Mouse (Mus musculus) hindbrain, embryonic 11.5 days (tissue): ENCODE results near the gene Snx9. TPM values are rescaled to one million over a fixed set of nuclear protein-coding genes. Genes with fewer than 3 reads are reported as not detected.

ENCODE experiments used
- ATAC-seq: fragments of 200-750 bp; cut with Nextera tagmentation; 2 replicates; pipeline ENCODE4 v1.8.0; 2017; ENCODE audit warnings: mild to moderate bottlenecking, moderate TSS enrichment, moderate library complexity; ENCODE audit not compliant: low FRiP score
- DNase-seq: peaks from one replicate; pipeline ENCODE4 v3.0.0-alpha.2; 2015; ENCODE audit warnings: low spot score
- H3K27ac ChIP-seq: fragments of 300-500 bp; sonication (generic); 2 replicates; pipeline ENCODE4 v1.5.1; 2014; ENCODE audit warnings: mild to moderate bottlenecking, low read depth, low read length
- H3K27me3 ChIP-seq: fragments of 300-500 bp; sonication (generic); 2 replicates; pipeline ENCODE4 v1.6.1; 2014; ENCODE audit warnings: mild to moderate bottlenecking, low read length, moderate library complexity, mixed read lengths; ENCODE audit not compliant: control insufficient read depth, insufficient read depth
- H3K36me3 ChIP-seq: fragments of 300-500 bp; sonication (generic); 2 replicates; pipeline ENCODE4 v1.6.1; 2014; ENCODE audit warnings: mild to moderate bottlenecking, low read length, moderate library complexity, mixed read lengths; ENCODE audit not compliant: control insufficient read depth, insufficient read depth
- H3K4me1 ChIP-seq: fragments of 300-500 bp; sonication (generic); replicated peaks from 2 replicates; pipeline ENCODE4 v1.6.1; 2014; ENCODE audit warnings: low read length, mixed read lengths; ENCODE audit not compliant: control insufficient read depth, insufficient read depth
- H3K4me2 ChIP-seq: fragments of 300-500 bp; sonication (generic); replicated peaks from 2 replicates; pipeline ENCODE4 v1.6.1; 2014; ENCODE audit warnings: mild to moderate bottlenecking, low read depth, low read length
- H3K4me3 ChIP-seq: fragments of 300-500 bp; sonication (generic); 2 replicates; pipeline ENCODE4 v1.5.1; 2014; ENCODE audit warnings: low read depth, low read length
- H3K9ac ChIP-seq: fragments of 300-500 bp; sonication (generic); 2 replicates; pipeline ENCODE4 v1.6.1; 2014; ENCODE audit warnings: low read depth, low read length
- H3K9me3 ChIP-seq: fragments of 300-500 bp; sonication (generic); 2 replicates; pipeline ENCODE4 v1.6.1; 2016; ENCODE audit warnings: low read length; ENCODE audit not compliant: control insufficient read depth
- WGBS: fragments of 180-500 bp; shearing (Covaris S2); extraction: QIAGEN DNeasy Blood & Tissue Kit; methylation state at CpG from one replicate; pipeline ENCODE4 v1.1.7; 2014; 5-methylcytosine and 5-hydroxymethylcytosine counted together
- polyA plus RNA-seq: library from polyadenylated mRNA; unstranded; fragments of >200 nt; fragmentation: Nextera tagmentation; extraction: Ambion mirVana; gene quantifications from 2 replicates; pipeline ENCODE4 v1.2.1, GENCODE M21; 2014

Gene Snx9
- polyA plus RNA-seq, 1 experiment from 2014 or later = 22.5 TPM

GRCm38 (mm10) chr17:5846101-5846500 is 5.0 kb downstream of the Snx9 start:
- no peak for DNase-seq
- Histone ChIP-seq H3K36me3 (no peaks in the 10 kb centered on the region), H3K4me1 (peaks cover 5% of the 10 kb centered on the region; the same call in 1 of the 2 replicates), H3K4me2 (no peak overlapping the region), H3K27me3 (no peaks in the 10 kb centered on the region), H3K4me3 (no peak overlapping the region), H3K9me3 (no peaks in the 10 kb centered on the region), H3K9ac (no peak overlapping the region), H3K27ac (no peak overlapping the region)
- 50% methylated on average over 8 of the region's 8 CpGs for WGBS
- 0 out of 2 replicates have a peak, but pooled peaks have one; percentile 11 for ATAC-seq

DNA sequence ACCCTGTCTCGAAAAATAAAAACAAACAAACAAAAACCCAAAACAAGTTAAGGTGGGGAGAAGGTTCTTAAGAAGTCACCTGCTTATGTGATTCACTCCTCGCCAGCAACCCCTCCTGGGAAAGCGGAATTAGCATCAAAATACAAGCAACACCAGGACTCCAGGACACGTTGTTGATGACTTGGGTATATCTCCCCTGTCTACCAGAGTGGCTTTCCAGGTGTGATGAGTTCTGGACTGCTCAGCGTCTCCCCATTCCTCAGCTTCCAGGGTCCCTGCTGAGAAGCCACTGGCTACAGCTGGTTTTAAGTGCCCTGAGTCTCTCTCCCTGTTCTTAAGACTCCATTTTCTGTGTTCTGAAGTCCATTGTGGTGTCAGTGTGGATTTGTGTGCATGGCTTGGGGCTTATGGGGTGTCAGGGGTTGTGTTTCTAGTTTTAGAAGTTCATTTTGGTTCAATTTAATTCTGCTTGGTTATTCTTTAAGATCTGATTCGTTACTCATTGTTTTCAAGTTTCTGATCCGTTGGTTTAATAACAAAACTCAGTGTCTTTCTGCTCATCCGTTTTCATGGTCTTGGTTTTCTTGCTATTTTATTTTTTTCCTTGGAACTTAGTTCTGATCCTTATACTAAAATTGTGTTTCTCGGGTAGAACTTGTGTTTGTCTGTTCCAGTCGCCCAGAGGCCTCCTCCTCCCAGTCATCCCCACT is 7.7 kb downstream of the Snx9 start:
- WGBS = 62% methylated on average over 10 of the region's 10 CpGs
- ATAC-seq = no peak
- H3K36me3 ChIP-seq = no peaks in the 10 kb centered on the region
- H3K4me3 ChIP-seq = no peak overlapping the region
- no peaks in the 10 kb centered on the region for H3K27me3 ChIP-seq
- peak overlapping the region; percentile 33; the same call in 1 of the 2 replicates for H3K9ac ChIP-seq
- no peak for DNase-seq
- peaks cover 5% of the 10 kb centered on the region; the same call in 1 of the 2 replicates for H3K4me1 ChIP-seq
- peak overlapping the region; percentile 27; the same call in 1 of the 2 replicates for H3K4me2 ChIP-seq
- H3K27ac ChIP-seq = no peak overlapping the region
- no peaks in the 10 kb centered on the region for H3K9me3 ChIP-seq

DNA sequence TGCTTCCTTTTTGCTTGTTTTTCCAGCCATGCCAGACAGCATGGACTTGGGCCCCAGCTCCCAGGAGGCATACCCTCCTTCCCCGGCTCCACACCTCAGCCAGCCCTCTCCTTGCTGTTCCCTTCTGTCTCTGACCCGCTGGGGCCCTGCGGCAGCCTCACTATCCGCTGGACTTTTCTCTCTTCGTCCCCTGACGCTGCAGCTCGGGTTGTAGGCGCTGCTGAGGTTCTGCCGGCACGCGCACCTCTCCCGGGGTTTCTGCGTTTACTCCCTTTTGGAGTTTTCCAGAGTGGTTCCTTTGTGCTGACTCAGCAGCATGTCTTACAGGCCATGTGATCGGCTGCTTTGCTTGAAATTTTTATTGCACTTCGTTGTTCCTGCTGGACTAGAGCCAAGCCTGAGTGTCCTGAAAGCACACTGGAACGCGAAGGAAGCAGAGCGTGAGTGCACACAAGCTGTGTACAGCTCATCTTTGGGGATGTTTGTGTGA is 8.3 kb downstream of the Snx9 start:
- no peak overlapping the region for H3K4me3 ChIP-seq
- 0 out of 2 replicates have a peak overlapping the region, but pooled peaks have one; percentile 39 for H3K27ac ChIP-seq
- ATAC-seq = 0 out of 2 replicates have a peak, but pooled peaks have one; percentile 30

GRCm38 (mm10) chr17:5850031-5850430 is 8.9 kb downstream of the Snx9 start:
- WGBS = 97% methylated on average over 3 of the region's 3 CpGs

More for the DNA sequence above, 8.3 kb downstream of the Snx9 start:
- peak; percentile 43 for DNase-seq
- H3K4me2 ChIP-seq = peak overlapping the region; percentile 27
- no peaks in the 10 kb centered on the region for H3K9me3 ChIP-seq
- H3K4me1 ChIP-seq = peaks cover 5% of the 10 kb centered on the region; the same call in 1 of the 2 replicates
- H3K9ac ChIP-seq = peak overlapping the region; percentile 33; the same call in 1 of the 2 replicates
- no peaks in the 10 kb centered on the region for H3K36me3 ChIP-seq
- WGBS = 32% methylated on average over 18 of the region's 18 CpGs
- H3K27me3 ChIP-seq = no peaks in the 10 kb centered on the region

DNA sequence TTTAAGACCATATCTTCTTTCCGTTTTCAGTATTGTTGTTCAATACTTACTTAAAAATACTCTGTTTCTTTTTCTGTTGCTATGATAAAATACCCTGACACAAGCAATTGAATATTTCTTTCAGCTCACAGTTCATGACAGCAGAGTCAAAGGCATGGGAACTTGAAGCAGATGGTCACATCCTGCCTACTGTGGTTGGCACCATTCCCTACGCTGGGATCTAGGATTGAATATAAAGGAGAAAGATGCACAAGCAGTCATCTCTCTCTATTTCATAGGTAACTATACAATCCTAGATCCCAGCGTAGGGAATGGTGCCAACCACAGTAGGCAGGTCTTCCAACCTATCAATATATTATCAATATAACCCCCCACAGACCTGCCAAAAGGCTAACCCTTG is 9.3 kb downstream of the Snx9 start:
- ATAC-seq = no peak
- no peak for DNase-seq
- no peak overlapping the region for H3K4me2 ChIP-seq
- WGBS = 100% methylated on average over 3 of the region's 3 CpGs
- H3K9ac ChIP-seq = no peak overlapping the region
- peaks cover 5% of the 10 kb centered on the region; the same call in 1 of the 2 replicates for H3K4me1 ChIP-seq
- no peaks in the 10 kb centered on the region for H3K36me3 ChIP-seq
- H3K9me3 ChIP-seq = no peaks in the 10 kb centered on the region
- H3K4me3 ChIP-seq = no peak overlapping the region
- H3K27me3 ChIP-seq = no peaks in the 10 kb centered on the region
- H3K27ac ChIP-seq = no peak overlapping the region

More at GRCm38 (mm10) chr17:5850031-5850430, 8.9 kb downstream of the Snx9 start:
- no peak overlapping the region for H3K4me3 ChIP-seq
- no peak overlapping the region for H3K4me2 ChIP-seq
- DNase-seq (no peak), ATAC-seq (no peak)
- H3K27me3 ChIP-seq = no peaks in the 10 kb centered on the region
- H3K9ac ChIP-seq = no peak overlapping the region
- H3K4me1 ChIP-seq = peaks cover 5% of the 10 kb centered on the region; the same call in 1 of the 2 replicates
- no peaks in the 10 kb centered on the region for H3K36me3 ChIP-seq
- no peaks in the 10 kb centered on the region for H3K9me3 ChIP-seq
- no peak overlapping the region for H3K27ac ChIP-seq

DNA sequence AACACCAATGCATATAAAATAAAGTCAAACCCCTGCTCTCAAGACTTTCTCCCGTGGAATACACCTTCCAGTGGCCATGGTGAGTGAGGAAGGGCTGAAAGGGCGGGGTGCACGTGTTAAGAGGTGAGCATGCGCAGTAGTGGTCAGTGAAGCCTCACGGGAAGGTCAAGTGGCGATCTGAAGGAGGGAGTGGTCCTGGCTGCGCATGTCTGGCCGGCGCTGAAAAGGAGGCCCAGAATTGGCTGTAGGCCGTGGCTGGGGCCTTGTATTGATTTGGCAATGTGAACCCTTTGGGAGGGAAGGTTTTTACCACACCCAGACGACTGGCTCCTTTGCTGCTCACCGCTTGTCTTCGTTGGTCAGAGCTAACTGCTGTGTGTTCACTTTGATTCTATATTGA is 12.8 kb downstream of the Snx9 start:
- DNase-seq = no peak
- H3K9me3 ChIP-seq = no peaks in the 10 kb centered on the region
- no peak overlapping the region for H3K9ac ChIP-seq
- H3K4me2 ChIP-seq = no peak overlapping the region
- no peak for ATAC-seq
- no peaks in the 10 kb centered on the region for H3K27me3 ChIP-seq
- peaks cover 3% of the 10 kb centered on the region; the same call in 1 of the 2 replicates for H3K4me1 ChIP-seq
- no peak overlapping the region for H3K27ac ChIP-seq
- H3K36me3 ChIP-seq = no peaks in the 10 kb centered on the region
- 95% methylated on average over 13 of the region's 13 CpGs for WGBS
- no peak overlapping the region for H3K4me3 ChIP-seq

GRCm38 (mm10) chr17:5855560-5855959 is 14.4 kb downstream of the Snx9 start:
- DNase-seq (no peak), ATAC-seq (no peak)
- H3K36me3 ChIP-seq = no peaks in the 10 kb centered on the region
- no peaks in the 10 kb centered on the region for H3K4me1 ChIP-seq
- no peak overlapping the region for H3K9ac ChIP-seq
- no peak overlapping the region for H3K4me3 ChIP-seq
- no peaks in the 10 kb centered on the region for H3K27me3 ChIP-seq
- no peak overlapping the region for H3K4me2 ChIP-seq
- H3K9me3 ChIP-seq = no peaks in the 10 kb centered on the region
- H3K27ac ChIP-seq = no peak overlapping the region

DNA sequence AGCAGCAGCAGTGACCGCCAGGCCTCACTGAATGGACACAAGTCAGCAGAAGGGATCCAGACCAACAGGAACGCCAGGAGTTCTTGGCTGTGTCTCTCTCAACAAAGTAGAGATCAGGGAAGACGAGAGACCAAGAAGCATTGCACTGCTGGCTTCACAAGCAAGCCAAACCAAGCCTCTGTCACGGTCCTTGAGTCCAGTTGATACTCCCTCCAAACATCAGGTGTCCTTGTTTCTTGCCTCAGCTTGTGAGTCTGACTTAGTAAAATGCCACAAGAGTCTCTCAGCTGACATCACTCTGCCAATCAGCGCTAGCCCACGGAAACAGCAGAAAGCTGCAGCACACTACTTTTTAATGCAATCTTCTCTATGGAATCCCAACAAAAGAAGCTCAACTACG is 15.3 kb downstream of the Snx9 start:
- no peaks in the 10 kb centered on the region for H3K27me3 ChIP-seq
- H3K9ac ChIP-seq = no peak overlapping the region
- H3K27ac ChIP-seq = no peak overlapping the region
- 92% methylated on average over 7 of the region's 7 CpGs for WGBS
- no peaks in the 10 kb centered on the region for H3K9me3 ChIP-seq
- H3K36me3 ChIP-seq = no peaks in the 10 kb centered on the region
- no peak overlapping the region for H3K4me3 ChIP-seq
- H3K4me2 ChIP-seq = no peak overlapping the region
- no peaks in the 10 kb centered on the region for H3K4me1 ChIP-seq
- ATAC-seq = no peak
- DNase-seq = no peak

DNA sequence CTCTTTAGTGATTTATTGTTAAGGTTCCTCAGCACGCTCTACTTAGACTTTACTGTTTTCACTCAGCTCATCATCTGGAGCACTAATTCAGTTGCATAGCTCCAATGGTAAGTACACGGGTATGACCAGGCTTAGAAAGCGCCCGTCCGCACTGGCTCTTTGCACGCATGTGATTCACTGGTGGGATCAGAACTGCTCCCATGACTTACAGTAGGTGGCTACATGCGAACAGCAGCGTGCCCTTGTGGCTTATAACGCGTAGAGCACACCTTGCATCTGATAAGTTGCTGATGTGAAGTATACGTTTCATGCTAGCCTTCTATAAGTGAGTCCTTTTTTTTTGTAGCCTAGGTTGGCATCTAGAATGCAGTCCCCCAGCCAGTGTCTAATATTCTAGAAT is 16.1 kb downstream of the Snx9 start:
- Histone ChIP-seq H3K27me3 (no peaks in the 10 kb centered on the region), H3K36me3 (no peaks in the 10 kb centered on the region), H3K9me3 (no peaks in the 10 kb centered on the region), H3K4me1 (no peaks in the 10 kb centered on the region), H3K27ac (no peak overlapping the region), H3K4me2 (no peak overlapping the region), H3K4me3 (no peak overlapping the region), H3K9ac (no peak overlapping the region)
- no peak for DNase-seq
- 96% methylated on average over 11 of the region's 11 CpGs for WGBS
- no peak for ATAC-seq
